Mouse (Mus musculus): ENCODE measurements around the gene Scnn1a.
"Not testable (repeated sequence)": the region's sequence is repeated elsewhere in the genome, so short reads cannot be mapped to it uniquely, and the experiment has no call there.

Gene Scnn1a

DNA sequence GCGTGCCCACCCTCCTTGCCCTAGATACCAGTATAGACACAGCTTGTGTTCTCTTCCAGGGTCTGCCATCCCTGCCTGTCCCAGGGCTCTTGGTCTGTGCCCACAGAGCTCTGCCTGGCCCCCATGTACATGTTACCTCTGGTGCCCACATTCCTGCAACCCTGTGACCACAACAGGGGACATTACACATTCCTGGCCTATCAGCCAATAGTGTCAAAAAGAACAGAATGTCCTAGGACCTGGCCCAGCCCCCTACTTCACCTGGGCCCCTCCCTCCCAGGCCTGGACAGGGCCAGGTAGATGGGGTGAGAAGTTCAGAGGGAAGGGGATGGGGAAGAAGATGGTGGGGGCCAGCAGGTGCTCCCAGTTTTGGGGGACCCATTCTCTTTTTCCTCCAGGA lies at the start of gene Scnn1a:
Scnn1a (plus strand) TSS at position 337 of the 400 bp plus-strand sequence.
- no peak for DNase-seq (ENCODE audit: low spot score in 2 of 2)

DNA sequence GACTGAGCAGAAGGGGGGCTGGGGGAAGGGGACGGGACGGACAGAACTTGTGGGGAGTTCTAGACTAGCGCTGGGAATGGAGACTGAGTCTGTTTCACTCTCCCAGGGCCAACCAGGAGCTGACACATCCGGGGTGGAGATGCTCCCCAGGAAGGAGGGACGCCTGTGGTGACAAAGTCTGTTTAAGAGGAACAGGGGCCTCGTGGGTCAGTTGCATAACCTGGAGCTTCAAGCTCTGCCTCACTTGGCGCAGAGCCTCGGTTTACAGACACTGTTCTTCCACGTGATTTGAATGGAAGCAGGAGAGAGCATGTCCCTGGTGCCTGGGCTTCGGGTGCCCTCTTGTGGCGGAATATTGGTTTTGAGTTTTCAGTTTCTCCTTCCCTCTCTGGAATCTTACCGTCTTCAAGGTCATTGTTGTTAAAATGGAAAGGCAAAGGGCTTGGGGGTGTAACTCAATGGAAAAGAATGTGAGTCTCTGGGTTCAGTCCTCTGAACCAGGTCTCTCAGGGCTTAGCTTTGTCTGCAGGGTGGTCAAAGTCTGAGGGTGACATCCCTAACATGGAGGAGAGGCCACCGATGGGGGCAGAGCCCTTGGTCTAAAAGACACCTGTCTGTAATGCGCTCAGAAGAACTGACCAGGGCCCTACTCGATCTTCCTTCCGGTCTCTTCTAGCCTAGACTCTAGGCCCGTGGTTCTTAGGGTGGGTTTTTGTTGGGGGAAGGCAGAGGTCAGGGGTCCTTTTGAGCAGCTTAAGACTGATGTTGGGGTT lies 48.8 kb upstream of the Scnn1a start:
- DNase-seq (ENCODE audit: low spot score in 2 of 2): peak; percentile 86 to 93

DNA sequence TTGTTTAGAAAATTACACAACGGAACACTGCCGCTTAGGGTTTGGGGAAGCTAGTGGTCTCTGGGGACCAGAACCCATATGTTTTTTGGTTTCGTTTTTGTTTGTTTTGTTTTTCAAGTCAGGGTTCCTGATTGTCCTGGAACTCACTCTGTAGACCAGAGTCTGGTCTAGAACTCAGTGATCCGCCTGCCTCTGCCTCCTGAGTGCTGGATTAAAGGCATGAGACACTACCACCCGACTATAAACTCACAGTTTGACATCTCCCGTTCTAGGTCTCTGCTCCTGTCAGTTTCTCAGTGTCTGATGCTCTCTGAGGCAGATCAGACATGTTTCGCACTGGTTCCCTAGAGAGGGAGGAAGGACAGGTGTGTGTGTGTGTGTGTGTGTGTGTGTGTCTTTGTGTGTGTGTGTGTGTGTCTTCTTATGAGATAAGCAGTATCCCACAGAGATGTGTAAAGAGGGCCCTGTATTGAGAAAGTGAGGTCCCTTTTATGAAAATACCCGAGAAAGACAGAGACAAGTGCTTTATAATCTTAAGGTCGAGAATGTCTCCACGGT lies 48.2 kb upstream of the Scnn1a start:
- no peak for DNase-seq (ENCODE audit: low spot score in 2 of 2)

DNA sequence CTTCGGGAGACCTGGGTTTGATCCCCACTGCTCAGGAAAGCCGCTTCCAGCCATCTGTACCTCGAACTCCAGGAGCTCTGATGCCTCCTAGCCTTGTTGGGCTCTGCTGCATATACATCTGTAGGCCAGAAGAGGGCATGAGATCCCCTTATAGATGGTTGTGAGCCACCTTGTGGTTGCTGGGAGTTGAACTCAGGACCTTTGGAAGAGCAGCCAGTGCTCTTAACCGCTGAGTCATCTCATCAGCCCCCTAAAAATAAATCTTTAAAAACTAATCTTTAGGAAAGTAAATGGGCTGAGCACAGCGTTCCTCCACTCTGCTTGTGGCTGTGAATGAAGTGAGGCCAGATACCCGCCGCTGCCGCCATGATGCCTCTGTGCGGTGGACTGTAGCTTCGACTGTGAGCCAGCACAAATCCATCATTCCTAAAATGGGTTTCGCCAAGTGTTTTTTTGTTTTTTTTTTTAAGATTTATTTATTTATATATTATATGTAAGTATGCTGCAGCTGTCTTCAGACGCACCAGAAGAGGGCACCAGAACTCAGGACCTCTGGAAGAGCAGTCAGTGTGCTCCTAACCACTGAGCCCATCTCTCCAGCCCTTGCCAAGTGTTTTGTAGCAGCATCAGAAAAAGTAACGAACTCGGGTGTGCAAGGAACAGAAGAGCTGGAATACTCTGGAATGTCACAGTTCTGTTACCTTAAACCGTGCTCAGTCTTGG lies 45.5 kb upstream of the Scnn1a start:
- DNase-seq (ENCODE audit: low spot score in 2 of 2): peak in 1 of 2 experiments; percentile 38

DNA sequence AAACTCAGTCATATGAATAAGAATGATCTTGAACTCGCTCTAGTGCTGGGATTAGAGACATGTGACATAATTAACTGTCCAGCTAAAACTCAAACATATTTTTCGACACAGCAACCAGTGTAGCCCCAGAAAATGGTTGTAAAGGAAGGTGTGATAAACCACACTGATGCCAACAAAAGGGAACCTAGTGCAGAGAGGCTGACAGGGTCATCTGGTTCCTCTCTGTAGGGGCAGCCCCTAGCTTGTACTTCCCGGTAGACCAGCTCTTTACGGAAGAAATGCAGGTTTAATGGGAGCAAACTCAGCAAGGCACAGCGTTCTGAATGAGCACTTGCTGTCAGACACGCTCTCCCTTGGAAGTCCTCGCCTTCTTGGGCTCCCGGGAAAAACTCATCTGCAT lies 40.7 kb upstream of the Scnn1a start:
- DNase-seq (ENCODE audit: low spot score in 2 of 2): no peak

DNA sequence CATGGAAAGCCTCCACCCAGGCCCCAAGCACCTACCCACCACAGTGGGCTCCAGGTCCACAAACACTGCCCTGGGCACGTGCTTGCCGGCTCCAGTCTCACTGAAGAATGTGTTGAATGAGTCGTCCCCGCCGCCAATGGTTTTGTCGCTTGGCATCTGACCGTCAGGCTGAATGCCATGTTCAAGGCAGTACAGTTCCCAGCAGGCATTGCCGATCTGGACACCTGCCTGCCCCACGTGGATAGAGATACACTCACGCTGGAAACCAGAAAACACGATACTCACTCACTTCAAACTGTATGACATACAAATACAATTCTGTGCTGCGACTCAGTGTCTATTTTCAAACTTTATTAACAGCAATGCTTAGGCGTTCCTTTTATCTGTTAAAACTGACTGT lies 37.7 kb upstream of the Scnn1a start:
- DNase-seq (ENCODE audit: low spot score in 2 of 2): not testable (repeated sequence)

DNA sequence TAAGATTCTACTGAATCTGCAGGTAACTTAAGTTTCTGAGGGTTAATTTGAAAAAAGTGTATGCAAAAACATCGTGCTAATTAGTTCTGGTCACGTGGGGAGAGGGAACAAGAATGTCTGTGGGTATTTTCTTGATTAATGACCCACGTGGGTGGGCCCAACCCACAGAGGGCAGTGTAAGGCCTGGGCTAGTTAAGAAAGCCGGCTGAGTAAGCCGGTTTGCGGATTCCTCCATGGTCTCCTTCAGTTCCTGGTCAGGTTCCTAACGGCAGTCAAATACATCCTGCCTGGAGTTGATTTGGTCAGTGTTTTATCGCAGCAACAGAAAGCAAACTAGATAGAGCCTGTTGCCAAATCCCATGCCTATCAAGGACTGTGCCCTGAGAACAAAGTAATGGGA lies 36.2 kb upstream of the Scnn1a start:
- DNase-seq (ENCODE audit: low spot score in 2 of 2): no peak

GRCm38 (mm10) chr6:125284751-125285150 lies 35.7 kb upstream of the Scnn1a start:
- no peak for DNase-seq (ENCODE audit: low spot score in 2 of 2)

- DNase-seq (ENCODE audit: low spot score in 2 of 2): no peak
Measured at GRCm38 (mm10) chr6:125285890-125286289, 34.6 kb upstream of the Scnn1a start, which contains the start of gene Tuba3a. TSS of gene Tuba3a (minus strand) at chr6:125286042.

DNA sequence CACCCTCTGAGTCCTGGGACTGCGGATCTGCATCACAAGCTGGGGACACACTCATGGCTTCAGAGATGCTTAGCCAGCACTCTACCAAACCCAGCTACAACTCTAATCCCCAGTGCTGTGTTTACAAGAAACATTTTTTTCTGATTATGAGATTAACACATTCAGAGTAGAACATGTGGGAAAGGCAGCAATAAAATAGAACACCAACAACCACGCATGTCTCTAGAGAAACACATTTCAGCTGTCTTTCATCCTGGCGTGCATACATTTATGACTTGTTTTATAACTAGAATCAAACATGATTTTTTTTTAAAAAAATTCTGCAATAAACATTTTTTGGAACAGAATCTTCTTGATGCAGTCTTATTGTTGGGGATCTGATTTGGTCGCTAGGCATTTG lies 33.5 kb upstream of the Scnn1a start:
- no peak for DNase-seq (ENCODE audit: low spot score in 2 of 2)

- no peak for DNase-seq (ENCODE audit: low spot score in 2 of 2)
Measured at GRCm38 (mm10) chr6:125288730-125289129, 31.7 kb upstream of the Scnn1a start.

DNA sequence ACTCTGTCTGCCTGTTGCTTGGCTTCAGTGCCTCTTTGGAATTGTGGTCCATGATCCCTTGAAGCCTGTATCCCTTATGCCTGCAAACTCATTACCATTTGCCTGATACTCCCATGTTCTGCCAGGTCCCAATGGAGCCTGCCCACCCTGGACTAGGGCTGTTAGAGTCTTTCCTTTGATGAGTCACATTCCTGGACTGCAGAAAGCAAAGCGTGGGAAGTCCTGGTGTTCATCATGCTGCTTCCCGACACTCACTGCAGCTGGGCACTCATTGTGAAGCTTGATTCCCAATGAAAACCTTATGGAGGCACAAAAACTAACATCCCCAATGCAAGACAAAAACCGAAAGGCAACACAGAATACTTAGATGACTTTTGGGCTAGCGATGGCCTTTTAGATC lies 29.1 kb upstream of the Scnn1a start:
- DNase-seq (ENCODE audit: low spot score in 2 of 2): no peak

- no peak for DNase-seq (ENCODE audit: low spot score in 2 of 2)
Measured at GRCm38 (mm10) chr6:125292256-125292655, 28.2 kb upstream of the Scnn1a start.

DNA sequence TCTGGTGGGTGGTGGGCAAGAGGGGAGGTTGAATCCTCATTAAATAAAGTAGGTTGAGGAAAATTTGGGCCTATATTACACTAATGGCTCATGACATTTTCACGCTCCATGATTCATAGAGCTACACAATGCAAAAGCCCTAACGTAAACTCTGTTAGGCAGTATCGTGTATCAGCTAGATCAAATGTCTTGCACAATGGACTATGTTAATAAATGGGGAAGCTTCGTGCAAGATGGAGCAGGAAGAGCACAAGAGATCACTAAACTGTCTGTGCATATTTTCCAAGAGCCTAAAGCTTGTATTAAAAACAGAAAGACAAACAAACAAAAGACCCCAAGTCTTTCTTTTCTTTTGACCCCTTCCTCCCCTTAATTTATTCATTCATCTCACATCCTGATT lies 26.4 kb upstream of the Scnn1a start:
- no peak for DNase-seq (ENCODE audit: low spot score in 2 of 2)

DNA sequence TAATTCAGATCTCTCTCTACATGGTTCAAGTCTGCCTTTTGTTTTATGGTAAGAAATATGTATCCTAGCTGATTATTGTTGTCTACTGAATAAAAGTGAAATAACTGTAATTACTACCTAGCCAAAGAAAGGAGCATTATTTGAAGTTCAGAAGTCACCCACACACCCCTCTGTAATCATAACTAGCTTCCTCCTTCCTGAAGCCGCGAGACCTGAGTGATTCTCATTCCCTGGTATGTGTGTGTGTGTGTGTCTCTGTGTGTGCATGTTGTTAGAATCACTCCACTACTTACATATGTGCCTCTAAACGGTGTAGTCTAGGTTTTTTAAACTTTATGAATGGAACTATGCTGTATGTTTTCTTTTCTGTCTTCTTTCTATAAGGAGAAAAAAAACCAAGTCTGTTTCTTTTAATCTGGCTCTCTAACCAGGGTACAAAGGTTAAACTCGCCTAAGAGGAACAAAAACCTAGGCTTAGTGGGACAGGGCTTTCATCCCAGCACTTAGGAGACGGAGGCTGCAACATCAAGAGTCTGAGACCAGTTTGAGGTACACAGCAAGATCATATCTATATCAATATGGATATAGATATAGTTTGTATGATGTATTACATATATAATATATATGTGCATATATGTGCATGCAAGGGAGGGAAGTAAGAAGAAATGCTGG lies 23.2 kb upstream of the Scnn1a start:
- DNase-seq (ENCODE audit: low spot score in 2 of 2): no peak

DNA sequence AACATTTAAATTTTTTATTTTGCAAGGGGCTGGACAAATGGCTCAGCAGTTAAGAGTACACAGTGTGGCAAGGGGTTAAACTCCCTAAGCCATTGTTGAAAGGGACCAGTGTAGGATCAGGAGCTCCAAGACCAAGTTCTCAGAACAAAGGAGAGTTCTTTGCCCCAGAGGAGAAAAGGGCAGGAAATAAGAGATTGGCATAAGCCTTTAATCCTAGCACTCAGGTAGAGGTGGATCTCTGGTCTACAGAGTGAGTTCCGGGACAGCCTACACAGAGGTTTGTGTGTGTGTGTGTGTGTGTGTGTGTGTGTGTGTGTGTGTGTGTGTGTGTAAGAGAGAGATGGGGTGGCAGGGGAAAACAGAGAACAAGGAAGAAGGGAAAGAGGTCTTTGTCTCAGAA lies 19.5 kb upstream of the Scnn1a start:
- no peak for DNase-seq (ENCODE audit: low spot score in 2 of 2)

- no peak for DNase-seq (ENCODE audit: low spot score in 2 of 2)
Measured at GRCm38 (mm10) chr6:125302231-125302982, 18.1 kb upstream of the Scnn1a start.

DNA sequence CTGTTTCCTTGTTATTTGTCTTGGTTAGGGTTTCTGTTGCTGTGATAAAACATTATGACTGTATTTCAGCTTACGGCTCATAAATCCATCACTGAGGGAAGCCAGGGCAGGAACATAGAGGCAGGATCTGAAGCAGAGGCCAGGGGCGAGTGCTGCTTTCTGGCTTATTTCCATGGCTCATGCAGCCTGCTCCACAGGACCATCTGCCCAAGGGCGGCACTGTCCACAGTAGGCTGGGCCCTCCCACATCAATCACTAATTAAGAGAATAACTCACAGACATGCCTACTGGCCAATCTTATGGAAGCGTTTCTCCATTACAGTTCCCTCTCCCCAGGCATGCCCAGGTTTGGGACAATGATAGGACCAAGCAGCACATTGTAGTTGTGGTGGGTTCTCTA lies 17.2 kb upstream of the Scnn1a start:
- DNase-seq (ENCODE audit: low spot score in 2 of 2): no peak

- DNase-seq (ENCODE audit: low spot score in 2 of 2): not testable (repeated sequence)
Measured at GRCm38 (mm10) chr6:125304408-125304807, 16.1 kb upstream of the Scnn1a start.

DNA sequence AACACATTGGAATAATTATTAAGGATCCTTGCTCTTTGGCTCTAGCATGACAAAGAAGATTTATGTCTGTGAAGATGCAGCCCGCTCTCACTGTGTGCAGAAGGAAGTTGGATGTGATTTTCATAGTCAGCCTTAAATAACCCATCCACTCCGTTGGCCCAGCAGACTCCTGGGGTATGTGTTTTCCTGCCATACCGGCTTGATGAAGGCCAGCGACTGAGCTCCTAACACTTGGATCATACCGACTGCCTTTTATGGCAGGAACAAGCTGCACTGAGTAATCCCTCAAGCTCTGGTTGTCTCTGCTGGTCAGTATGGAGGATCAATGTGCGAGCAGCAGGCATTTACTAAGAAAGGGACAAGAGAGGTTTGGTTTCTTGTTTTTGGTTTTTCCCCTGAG lies 15.0 kb upstream of the Scnn1a start:
- DNase-seq (ENCODE audit: low spot score in 2 of 2): no peak

DNA sequence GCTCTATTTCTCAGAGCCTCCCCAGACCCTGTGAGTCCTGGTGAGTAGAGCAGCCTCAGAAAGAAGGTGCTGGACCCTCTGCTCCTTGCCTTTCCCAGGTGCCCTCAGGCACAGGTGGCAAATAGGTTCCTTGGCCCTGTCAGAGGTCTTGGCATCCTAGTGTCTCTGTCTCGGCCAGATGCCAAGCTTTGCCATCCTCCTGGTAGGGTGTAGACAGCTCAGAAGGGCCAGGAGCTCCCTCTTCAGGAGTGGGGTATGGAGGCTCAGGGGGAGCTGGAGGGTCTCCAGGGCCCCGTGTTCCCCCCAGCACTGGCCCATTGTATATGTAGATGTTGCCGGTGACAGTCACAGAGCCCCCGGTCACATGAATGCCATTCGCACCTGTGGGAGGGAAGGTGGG lies 13.4 kb upstream of the Scnn1a start:
- DNase-seq (ENCODE audit: low spot score in 2 of 2): no peak

- no peak for DNase-seq (ENCODE audit: low spot score in 2 of 2)
Measured at GRCm38 (mm10) chr6:125308921-125309320, 11.5 kb upstream of the Scnn1a start.

Data from urinary bladder, postnatal 36 days (tissue).